Mouse (Mus musculus) G1E (cell line): ENCODE data around the gene Brd7. TPM values are rescaled to one million over a fixed set of nuclear protein-coding genes. Genes with fewer than 3 reads are reported as not detected.

Source experiments
- ATAC-seq: 2 replicates; pipeline ENCODE4 v1.8.0; 2016; ENCODE audit warnings: mild to moderate bottlenecking; ENCODE audit not compliant: insufficient number of reproducible peaks, poor library complexity, low FRiP score, severe bottlenecking; ENCODE audit errors: extremely low read depth
- DNase-seq: peaks from one replicate; pipeline ENCODE4 v3.0.0; 2012; ENCODE audit warnings: low spot score
- H3K27me3 ChIP-seq: 2 replicates; pipeline ENCODE4 v1.6.1; 2012; ENCODE audit warnings: mild to moderate bottlenecking, low read length, inconsistent platforms; ENCODE audit not compliant: insufficient read depth
- H3K36me3 ChIP-seq: replicated peaks from 2 replicates; pipeline ENCODE3; 2012; ENCODE audit warnings: mild to moderate bottlenecking, inconsistent platforms
- H3K4me1 ChIP-seq: 2 replicates; pipeline ENCODE4 v1.6.1; 2012; ENCODE audit warnings: low read depth, low read length, inconsistent platforms, mixed read lengths; ENCODE audit not compliant: insufficient read depth
- H3K4me3 ChIP-seq: 2 replicates; pipeline ENCODE4 v1.5.1; 2012; ENCODE audit warnings: low read depth, mild to moderate bottlenecking, inconsistent platforms, low read length, moderate library complexity, mixed read lengths
- H3K9me3 ChIP-seq: replicated peaks from 2 replicates; pipeline ENCODE4 v1.6.1; 2012; ENCODE audit warnings: inconsistent platforms
- CTCF ChIP-seq: IDR thresholded peaks from 2 replicates; pipeline ENCODE4 v1.5.1; 2012; ENCODE audit warnings: low read depth, low read length, inconsistent platforms, mixed read lengths
- GATA1 ChIP-seq: IDR thresholded peaks from 2 replicates; pipeline ENCODE4 v1.6.1; 2012; ENCODE audit warnings: borderline replicate concordance, low read length, inconsistent platforms, mixed read lengths
- GATA2 ChIP-seq: IDR thresholded peaks from 2 replicates; pipeline ENCODE4 v1.6.1; 2012; ENCODE audit warnings: low read depth, low read length, inconsistent platforms, borderline replicate concordance
- POLR2AphosphoS5 ChIP-seq: IDR thresholded peaks from 2 replicates; pipeline ENCODE4 v1.6.1; 2012; ENCODE audit warnings: low read depth, low read length, inconsistent platforms; ENCODE audit not compliant: insufficient replicate concordance
- TAL1 ChIP-seq: conservative IDR thresholded peaks from 2 replicates; pipeline ENCODE4 v1.6.1; 2012; ENCODE audit warnings: low read depth, low read length, inconsistent platforms, mixed read lengths
- polyA plus RNA-seq: library from polyadenylated mRNA; stranded (reverse); fragments of >175 nt; gene quantifications from 2 replicates; pipeline ENCODE4 v1.2.3, GENCODE M21; 2012
- total RNA-seq, 2 experiments: library from RNA; stranded (forward) in 1 of 2; stranded (reverse) in 1 of 2; fragments of 200-1000 nt in 1 of 2; fragments of >200 nt in 1 of 2; fragmentation: Nextera tagmentation in 1 of 2; gene quantifications; 2 replicates each; pipeline ENCODE4 v1.2.3; 2014 to 2017

Gene Brd7
- total RNA-seq (2014; fragmentation: Nextera tagmentation) = 99.4 and 103 TPM in 2 replicates
- total RNA-seq (2017) = 80.2 and 90.0 TPM in 2 replicates
- polyA plus RNA-seq = 374 and 528 TPM in 2 replicates

DNA sequence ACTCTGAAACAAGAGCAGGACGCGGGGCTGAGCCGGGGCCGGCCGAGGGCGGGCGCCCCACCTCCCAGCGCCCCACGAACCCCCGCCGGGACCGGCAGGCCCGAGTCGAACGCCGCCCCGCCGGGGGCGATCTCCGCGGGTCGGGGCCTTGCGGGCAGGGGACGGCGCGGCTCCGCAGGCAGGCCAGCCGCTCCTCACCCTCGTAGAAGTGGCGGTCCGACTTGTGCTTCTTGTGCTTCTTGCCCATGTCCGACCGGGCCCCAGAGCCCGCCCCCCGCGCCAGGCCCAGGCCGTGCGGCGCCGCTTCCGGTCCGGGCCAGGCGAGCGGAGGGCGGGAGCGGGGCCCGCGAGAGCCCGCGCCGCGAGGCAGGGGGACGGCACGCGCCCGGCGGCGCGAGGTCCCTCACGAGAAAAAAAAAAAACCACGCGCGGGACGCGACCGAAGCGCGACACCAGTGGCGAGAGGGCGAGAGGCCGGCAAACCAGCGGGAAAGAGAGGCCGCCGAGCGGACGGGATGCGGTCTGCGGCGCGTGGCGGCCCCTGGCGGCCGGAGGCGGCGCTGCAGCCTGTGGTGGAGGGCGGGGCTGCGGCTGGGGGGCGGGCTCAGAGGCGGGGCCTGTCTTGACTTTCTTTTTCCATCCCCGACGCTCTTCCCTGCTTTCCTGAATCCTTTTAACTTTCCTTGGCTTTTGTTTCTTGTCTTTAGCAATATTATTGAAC, at the start of gene Brd7:
Gene Brd7 (minus strand): TSS at position 487 of the 721 bp plus-strand sequence.
- Histone ChIP-seq H3K9me3 (no peaks in the 10 kb centered on the region), H3K4me3 (peak within 1 kb of the TSS; percentile 85), H3K4me1 (peaks cover 33% of the 10 kb centered on the region), H3K27me3 (peaks cover 5% of the 10 kb centered on the region), H3K36me3 (peaks cover 30% of the 10 kb centered on the region)
- TF ChIP-seq GATA1 (no peak), CTCF (peak; percentile 36; the same call in 1 of the 2 replicates)
- DNase-seq (peak; percentile 63), ATAC-seq (0 out of 2 replicates have a peak, but pooled peaks have one; percentile 9)

DNA sequence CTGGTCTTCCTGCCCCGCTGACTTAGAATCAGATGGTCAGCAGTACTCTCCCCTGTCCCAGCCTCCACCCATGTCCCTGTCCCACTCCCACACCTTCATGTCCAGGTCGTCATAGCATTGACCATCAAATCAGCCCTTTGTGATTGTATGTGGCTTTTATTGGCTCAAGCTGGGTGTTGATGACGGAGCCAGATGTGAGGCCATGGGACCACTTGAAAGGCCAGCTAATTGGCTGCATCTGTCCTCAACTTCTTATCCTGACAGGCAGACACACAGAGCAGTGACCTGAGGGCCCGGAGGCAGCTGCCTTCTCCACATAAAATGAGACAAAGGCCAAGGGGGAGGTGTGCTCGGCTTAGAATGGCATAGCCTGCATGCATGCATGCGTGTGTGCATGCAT, 49.5 kb upstream of the Brd7 start:
- H3K9me3 ChIP-seq = no peaks in the 10 kb centered on the region

DNA sequence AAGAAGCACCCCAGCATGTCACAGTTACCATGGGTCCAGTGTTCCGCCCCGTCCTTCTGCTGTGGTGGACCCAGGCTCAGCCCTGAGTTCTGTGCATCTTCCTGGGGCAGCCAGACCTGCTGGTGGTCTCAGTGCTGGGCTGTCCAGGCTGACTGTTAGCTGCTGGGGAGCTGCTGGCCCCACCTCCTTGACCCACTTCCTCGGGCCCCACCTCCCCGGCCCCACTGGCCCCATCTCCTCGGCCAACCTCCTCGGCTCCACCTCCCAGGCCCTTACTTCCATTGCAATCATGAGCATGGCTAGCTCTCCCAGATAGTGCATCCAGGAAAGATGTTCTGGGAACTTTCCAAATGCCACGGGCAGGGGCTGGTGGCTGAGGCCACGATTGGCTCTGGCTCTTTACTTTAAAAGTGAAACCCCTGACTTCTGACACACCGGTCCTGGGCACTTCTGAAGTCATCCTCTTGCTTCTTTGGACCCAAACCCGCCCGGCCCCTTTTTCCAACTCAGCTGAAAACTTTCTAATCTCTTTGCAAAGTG, 47.5 kb upstream of the Brd7 start:
- DNase-seq = no peak
- ATAC-seq = no peak
- Histone ChIP-seq H3K27me3 (no peaks in the 10 kb centered on the region; the same call in 1 of the 2 replicates), H3K4me3 (no peak overlapping the region; the same call in 1 of the 2 replicates), H3K4me1 (no peaks in the 10 kb centered on the region), H3K9me3 (no peaks in the 10 kb centered on the region), H3K36me3 (no peaks in the 10 kb centered on the region)
- TF ChIP-seq CTCF = no peak
- no peak for TF ChIP-seq GATA2

More for the DNA sequence above, 49.5 kb upstream of the Brd7 start:
- H3K4me1 ChIP-seq = no peaks in the 10 kb centered on the region
- no peak for DNase-seq
- no peak overlapping the region for H3K4me3 ChIP-seq
- no peak for ATAC-seq
- TF ChIP-seq GATA1 (no peak), CTCF (no peak), POLR2AphosphoS5 (no peak), TAL1 (no peak), GATA2 (no peak)
- no peaks in the 10 kb centered on the region; the same call in 1 of the 2 replicates for H3K27me3 ChIP-seq
- no peaks in the 10 kb centered on the region for H3K36me3 ChIP-seq

DNA sequence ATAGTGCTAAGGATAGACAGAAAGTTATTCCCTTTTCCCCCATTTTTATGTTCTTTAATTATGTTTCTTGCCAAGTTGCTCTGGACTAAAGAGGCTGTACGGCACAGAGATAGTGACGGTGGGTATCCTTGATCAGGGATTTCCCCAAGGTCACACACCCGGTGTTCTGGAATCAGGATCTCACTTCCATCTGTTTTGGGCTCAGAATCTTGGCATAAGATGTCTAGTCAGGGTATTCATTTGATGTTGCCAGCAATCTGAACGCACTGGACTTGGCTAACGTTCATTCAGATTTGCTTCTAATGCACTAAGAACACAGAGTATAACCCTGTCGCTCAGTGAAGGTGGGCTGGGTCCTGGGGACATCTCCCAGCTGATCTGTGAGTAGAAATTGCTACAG, 45.7 kb upstream of the Brd7 start:
- no peaks in the 10 kb centered on the region for H3K4me1 ChIP-seq
- no peaks in the 10 kb centered on the region; the same call in 1 of the 2 replicates for H3K27me3 ChIP-seq
- ATAC-seq (no peak), DNase-seq (no peak)
- TF ChIP-seq GATA1 (no peak), GATA2 (no peak), TAL1 (no peak), POLR2AphosphoS5 (no peak), CTCF (no peak)
- H3K9me3 ChIP-seq = no peaks in the 10 kb centered on the region
- no peak overlapping the region for H3K4me3 ChIP-seq
- H3K36me3 ChIP-seq = no peaks in the 10 kb centered on the region

DNA sequence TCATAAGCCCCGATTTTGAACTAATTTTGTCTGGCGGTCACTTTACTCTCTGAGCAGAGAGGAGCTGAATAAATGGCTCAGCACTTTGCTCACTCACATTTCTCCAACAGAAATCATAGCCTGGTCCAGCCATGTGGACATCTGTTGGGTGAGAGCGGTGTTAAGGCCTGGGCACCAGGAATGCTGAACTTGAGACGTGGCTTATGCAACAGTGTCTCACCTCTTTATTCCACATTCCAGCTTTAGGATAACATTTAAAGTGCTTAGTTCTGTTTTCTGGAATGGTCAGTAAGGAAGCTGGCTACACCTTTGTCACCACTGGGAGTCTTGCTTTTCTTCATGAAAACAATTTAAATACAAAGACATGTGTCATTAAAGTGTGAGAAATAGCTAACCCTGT, 36.1 kb upstream of the Brd7 start:
- Histone ChIP-seq H3K36me3 (no peaks in the 10 kb centered on the region), H3K4me3 (no peak overlapping the region), H3K9me3 (no peaks in the 10 kb centered on the region), H3K27me3 (peaks cover 4% of the 10 kb centered on the region; the same call in 1 of the 2 replicates), H3K4me1 (no peaks in the 10 kb centered on the region)
- no peak for DNase-seq
- no peak for ATAC-seq
- TF ChIP-seq POLR2AphosphoS5 (no peak), CTCF (no peak), TAL1 (no peak), GATA2 (no peak), GATA1 (no peak)

DNA sequence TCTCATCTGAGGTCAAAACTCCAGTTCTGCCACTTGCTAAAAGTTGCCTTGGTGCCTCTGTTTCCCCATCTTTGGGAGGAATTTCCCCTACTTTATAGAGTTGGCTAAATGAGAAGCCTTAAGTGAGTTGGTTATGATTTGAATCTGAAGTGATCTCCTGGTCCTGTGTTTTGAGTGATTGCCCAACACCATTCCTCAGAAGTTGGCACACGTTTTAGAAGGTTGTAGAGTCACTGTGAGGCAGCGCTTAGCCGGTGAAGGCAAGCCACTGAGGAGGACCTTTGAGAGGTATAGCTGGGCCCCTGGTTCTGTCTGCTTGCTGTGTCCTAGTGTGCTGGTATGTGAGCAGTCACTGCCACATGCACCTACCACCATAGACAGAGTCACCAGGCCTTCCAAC, 31.3 kb upstream of the Brd7 start:
- Histone ChIP-seq H3K4me3 (no peak overlapping the region), H3K4me1 (no peaks in the 10 kb centered on the region), H3K9me3 (0 out of 2 replicates have a peak, but pooled peaks cover 2% of the 10 kb centered on the region), H3K27me3 (peaks cover 3% of the 10 kb centered on the region), H3K36me3 (no peaks in the 10 kb centered on the region)
- DNase-seq (no peak), ATAC-seq (no peak)
- TF ChIP-seq POLR2AphosphoS5 = no peak
- no peak for TF ChIP-seq GATA1
- no peak for TF ChIP-seq CTCF
- TF ChIP-seq TAL1 = no peak
- no peak for TF ChIP-seq GATA2
